Mouse (Mus musculus) MEL (cell line): ENCODE data around the gene B3gnt7.

Source experiments
- CTCF ChIP-seq, 3 experiments: IDR thresholded peaks in 2 of 3; conservative IDR thresholded peaks in 1 of 3; 2 replicates each; pipeline ENCODE4 v1.5.1; 2011 to 2012; ENCODE audit warnings: low read length in 3 of 3, low read depth in 2 of 3, mild to moderate bottlenecking in 2 of 3, improper control_type of control experiment in 1 of 3, inconsistent platforms in 1 of 3, mixed read lengths in 1 of 3, moderate library complexity in 1 of 3; ENCODE audit not compliant: control insufficient read depth in 1 of 3, insufficient read depth in 1 of 3, poor library complexity in 1 of 3, severe bottlenecking in 1 of 3
- ZC3H11A ChIP-seq: IDR thresholded peaks from 2 replicates; pipeline ENCODE4 v1.6.1; 2012; ENCODE audit warnings: low read depth, mild to moderate bottlenecking, inconsistent platforms, low read length, improper control_type of control experiment

- no peak for TF ChIP-seq CTCF (IDR thresholded peaks at IDR 0.05 in 2 of 3, conservative IDR thresholded peaks at IDR 0.05 in 1 of 3; ENCODE audit: control insufficient read depth in 1 of 3, insufficient read depth in 1 of 3, low read depth in 2 of 3, low read length in 3 of 3, poor library complexity in 1 of 3, severe bottlenecking in 1 of 3)
- no peak for TF ChIP-seq ZC3H11A
Measured at GRCm38 (mm10) chr1:86336330-86336729, 33.7 kb downstream of the B3gnt7 start.
